Comparison of ENCODE assay signal across 20 mouse cellular contexts in genomic region chr2:154456621-154457020, GRCm38 (mm10). TPM values are rescaled to one million over a fixed set of nuclear protein-coding genes. Genes with fewer than 3 reads are reported as not detected.
DNase-seq lines count a peak whose midpoint lies in the region; ATAC-seq lines count a peak whose summit lies in the region.
"Had no signal": no experiment of that assay in that cellular context is flagged by ENCODE, and none has a peak within 500 bp of the region (broad histone marks: within the 10 kb centered on the region; RNA-seq: fewer than 3 reads in every experiment).

No protein-coding gene starts in this region.

- 0 out of 2 replicates have a peak, but pooled peaks cover 3% of the 10 kb centered on the region for H3K36me3 ChIP-seq in embryonic facial prominence, embryonic 12.5 days
- peaks cover 24% of the 10 kb centered on the region for H3K36me3 ChIP-seq in embryonic facial prominence, embryonic 10.5 days (replicated peaks)
- no peaks in the 10 kb centered on the region for H3K36me3 ChIP-seq in neural tube, embryonic 13.5 days
- H3K36me3 ChIP-seq in neural tube, embryonic 15.5 days: no peaks in the 10 kb centered on the region
- peaks cover 7% of the 10 kb centered on the region for H3K36me3 ChIP-seq in embryonic facial prominence, embryonic 13.5 days
- H3K36me3 ChIP-seq: heart, embryonic 15.5 days had no signal

- no peak overlapping the region for H3K9ac ChIP-seq in embryonic facial prominence, embryonic 12.5 days
- H3K9ac ChIP-seq in neural tube, embryonic 13.5 days: no peak overlapping the region
- no peak overlapping the region for H3K9ac ChIP-seq in neural tube, embryonic 15.5 days (replicated peaks)
- no peak overlapping the region for H3K9ac ChIP-seq in embryonic facial prominence, embryonic 13.5 days
- H3K9ac ChIP-seq: forebrain, embryonic 13.5 days; forebrain, postnatal 0 days; heart, embryonic 15.5 days; hindbrain, embryonic 14.5 days had no signal

- H3K27ac ChIP-seq in embryonic facial prominence, embryonic 12.5 days: 0 out of 2 replicates have a peak overlapping the region, but pooled peaks have one; percentile 78
- no peak overlapping the region for H3K27ac ChIP-seq in embryonic facial prominence, embryonic 10.5 days (replicated peaks)
- H3K27ac ChIP-seq in neural tube, embryonic 13.5 days (replicated peaks): peak overlapping the region; percentile 75; the same call in 1 of the 2 replicates
- H3K27ac ChIP-seq in neural tube, embryonic 15.5 days (replicated peaks): no peak overlapping the region
- peak overlapping the region; percentile 70; the same call in 1 of the 2 replicates for H3K27ac ChIP-seq in embryonic facial prominence, embryonic 13.5 days
- H3K27ac ChIP-seq: heart, embryonic 10.5 days; heart, embryonic 15.5 days had no signal

- H3K4me1 ChIP-seq in embryonic facial prominence, embryonic 12.5 days: peaks cover 32% of the 10 kb centered on the region
- peaks cover 36% of the 10 kb centered on the region for H3K4me1 ChIP-seq in embryonic facial prominence, embryonic 10.5 days
- peaks cover 40% of the 10 kb centered on the region for H3K4me1 ChIP-seq in neural tube, embryonic 13.5 days (replicated peaks)
- H3K4me1 ChIP-seq in neural tube, embryonic 15.5 days: peaks cover 36% of the 10 kb centered on the region
- H3K4me1 ChIP-seq in embryonic facial prominence, embryonic 13.5 days: peaks cover 38% of the 10 kb centered on the region

- ATAC-seq in embryonic facial prominence, embryonic 12.5 days (ENCODE audit: insufficient number of reproducible peaks, insufficient read depth, low FRiP score, low TSS enrichment): no peak
- no peak for ATAC-seq in neural tube, embryonic 13.5 days (ENCODE audit: low read depth)
- no peak for ATAC-seq in neural tube, embryonic 15.5 days (ENCODE audit: low FRiP score)
- no peak for ATAC-seq in embryonic facial prominence, embryonic 13.5 days (ENCODE audit: insufficient number of reproducible peaks, insufficient read depth, low FRiP score, low TSS enrichment, low read depth)
- ATAC-seq: CD4-positive, CD25-positive, alpha-beta regulatory T cell, adult 4 months; forebrain, embryonic 13.5 days; forebrain, postnatal 0 days; Patski had no signal

- H3K4me3 ChIP-seq in embryonic facial prominence, embryonic 12.5 days: no peak overlapping the region
- no peak overlapping the region for H3K4me3 ChIP-seq in embryonic facial prominence, embryonic 10.5 days
- H3K4me3 ChIP-seq in neural tube, embryonic 13.5 days: no peak overlapping the region
- no peak overlapping the region for H3K4me3 ChIP-seq in neural tube, embryonic 15.5 days (replicated peaks)
- H3K4me3 ChIP-seq in embryonic facial prominence, embryonic 13.5 days: no peak overlapping the region
- H3K4me3 ChIP-seq: forebrain, embryonic 13.5 days; heart, embryonic 10.5 days; heart, embryonic 15.5 days had no signal

- H3K9me3 ChIP-seq in embryonic facial prominence, embryonic 12.5 days: no peaks in the 10 kb centered on the region
- H3K9me3 ChIP-seq in embryonic facial prominence, embryonic 10.5 days: no peaks in the 10 kb centered on the region
- no peaks in the 10 kb centered on the region for H3K9me3 ChIP-seq in neural tube, embryonic 13.5 days
- no peaks in the 10 kb centered on the region for H3K9me3 ChIP-seq in neural tube, embryonic 15.5 days (replicated peaks)
- no peaks in the 10 kb centered on the region for H3K9me3 ChIP-seq in embryonic facial prominence, embryonic 13.5 days
- H3K9me3 ChIP-seq: forebrain, embryonic 13.5 days; heart, embryonic 10.5 days; heart, embryonic 15.5 days had no signal

- DNase-seq in embryonic facial prominence, embryonic 10.5 days (ENCODE audit: low spot score): no peak
- no peak for DNase-seq in c-Kit-positive CD71-positive TER-119-positive erythroid progenitor cells, embryonic 14.5 days (ENCODE audit: low spot score)
- no peak for DNase-seq in heart, adult 11 months
- DNase-seq: B cell, adult 2 months; cerebellum, adult 11-12 months; cerebellum, adult 9-11 months; cerebellum, postnatal 36 days; forebrain, postnatal 0 days; gastrocnemius, adult 2 months; kidney, adult 8-10 months had no signal

- H3K4me2 ChIP-seq in embryonic facial prominence, embryonic 12.5 days (replicated peaks): no peak overlapping the region
- H3K4me2 ChIP-seq in neural tube, embryonic 13.5 days: no peak overlapping the region
- no peak overlapping the region for H3K4me2 ChIP-seq in neural tube, embryonic 15.5 days
- H3K4me2 ChIP-seq in embryonic facial prominence, embryonic 13.5 days: no peak overlapping the region
- H3K4me2 ChIP-seq: forebrain, embryonic 13.5 days; heart, embryonic 15.5 days; hindbrain, embryonic 14.5 days had no signal

- H3K27me3 ChIP-seq in embryonic facial prominence, embryonic 12.5 days: no peaks in the 10 kb centered on the region
- no peaks in the 10 kb centered on the region for H3K27me3 ChIP-seq in embryonic facial prominence, embryonic 10.5 days (replicated peaks; ENCODE audit: low read depth, poor library complexity, severe bottlenecking)
- H3K27me3 ChIP-seq in neural tube, embryonic 13.5 days: no peaks in the 10 kb centered on the region
- no peaks in the 10 kb centered on the region for H3K27me3 ChIP-seq in neural tube, embryonic 15.5 days (replicated peaks)
- H3K27me3 ChIP-seq in embryonic facial prominence, embryonic 13.5 days: no peaks in the 10 kb centered on the region
- H3K27me3 ChIP-seq: forebrain, embryonic 13.5 days; heart, embryonic 15.5 days; Patski had no signal

RNA-seq across cellular contexts. Expression of gene Cbfa2t2, which starts 20.3 kb away (rescaled TPM):
- polyA plus RNA-seq in embryonic facial prominence, embryonic 12.5 days (2016; fragmentation: Nextera tagmentation; extraction: Ambion mirVana): 58.8 and 65.3 TPM in 2 replicates
- 68.8 and 72.2 TPM in 2 replicates for polyA plus RNA-seq in embryonic facial prominence, embryonic 10.5 days (2016; fragmentation: Nextera tagmentation; extraction: Ambion mirVana)
- polyA plus RNA-seq in neural tube, embryonic 13.5 days (2015; fragmentation: Nextera tagmentation; extraction: Ambion mirVana): 49.4 and 50.8 TPM in 2 replicates
- 35.3 and 36.1 TPM in 2 replicates for polyA plus RNA-seq in neural tube, embryonic 15.5 days (2015; fragmentation: Nextera tagmentation; extraction: Ambion mirVana)
- 54.0 and 54.1 TPM in 2 replicates for polyA plus RNA-seq in embryonic facial prominence, embryonic 13.5 days (2015; fragmentation: Nextera tagmentation; extraction: Ambion mirVana)

RNA-seq across cellular contexts. Expression of gene Snta1, which starts 48.7 kb away (rescaled TPM):
- 9.2 and 9.9 TPM in 2 replicates for polyA plus RNA-seq in embryonic facial prominence, embryonic 12.5 days (2016; fragmentation: Nextera tagmentation; extraction: Ambion mirVana)
- 3.0 and 3.9 TPM in 2 replicates for polyA plus RNA-seq in embryonic facial prominence, embryonic 10.5 days (2016; fragmentation: Nextera tagmentation; extraction: Ambion mirVana)
- 6.6 and 7.7 TPM in 2 replicates for polyA plus RNA-seq in neural tube, embryonic 13.5 days (2015; fragmentation: Nextera tagmentation; extraction: Ambion mirVana)
- 12.1 and 12.7 TPM in 2 replicates for polyA plus RNA-seq in neural tube, embryonic 15.5 days (2015; fragmentation: Nextera tagmentation; extraction: Ambion mirVana)
- 8.8 and 8.9 TPM in 2 replicates for polyA plus RNA-seq in embryonic facial prominence, embryonic 13.5 days (2015; fragmentation: Nextera tagmentation; extraction: Ambion mirVana)
- polyA plus RNA-seq: CD4-positive, CD25-positive, alpha-beta regulatory T cell, adult 4 months had no signal

Comparison
In these comparisons a context has a peak if more than half of its experiments do, and no peak if none do; other contexts are left out.
1. H3K27ac ChIP-seq: peak in embryonic facial prominence, embryonic 12.5 days (single experiment), neural tube, embryonic 13.5 days (single experiment) and embryonic facial prominence, embryonic 13.5 days (single experiment); none in embryonic facial prominence, embryonic 10.5 days (single experiment) and neural tube, embryonic 15.5 days (single experiment).